10 mouse cellular contexts compared by ENCODE assay signal in the genomic region with DNA sequence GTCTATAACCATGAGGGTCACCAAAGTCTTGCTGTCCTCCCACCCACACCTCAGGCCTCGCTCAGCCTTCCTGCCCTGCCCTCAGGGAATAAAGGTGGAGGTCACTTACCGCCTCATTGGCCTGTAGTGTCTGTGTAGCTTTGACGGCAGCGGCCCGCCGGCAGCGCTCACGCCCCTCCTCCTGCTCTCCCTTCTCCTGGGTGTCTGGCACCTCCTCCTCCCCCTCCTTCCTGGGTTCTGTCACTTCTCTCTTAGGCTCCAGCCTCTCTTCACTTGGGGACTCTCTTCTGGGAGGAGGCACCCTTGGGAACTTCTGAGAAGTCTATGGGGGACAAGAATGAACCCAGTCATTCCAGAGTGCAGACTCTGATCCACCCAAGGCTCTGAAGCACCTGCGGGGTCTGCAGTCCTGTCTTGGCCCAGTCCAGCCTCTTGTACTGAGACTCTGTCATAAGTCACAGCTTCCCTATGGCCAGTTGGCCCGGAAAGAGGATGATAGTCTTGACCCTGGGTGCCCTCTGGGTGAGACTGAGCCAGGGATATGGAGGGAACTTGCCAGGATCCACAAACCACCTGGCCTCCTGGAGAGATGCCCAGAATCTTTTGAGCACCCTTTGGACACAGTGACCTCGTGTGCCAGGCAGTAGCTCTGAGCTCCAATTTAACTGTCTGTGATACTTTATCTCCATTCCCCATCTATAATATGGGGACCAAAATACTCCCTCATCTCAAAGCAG. TPM values are rescaled to one million over a fixed set of nuclear protein-coding genes. Genes with fewer than 3 reads are reported as not detected.
A peak's percentile ranks its signal among the peaks of the same experiment; 100 is the strongest.
DNase-seq lines count a peak whose midpoint lies in the region; ATAC-seq and TF ChIP-seq lines count a peak whose summit lies in the region.
"Had no signal": no experiment of that assay in that cellular context is flagged by ENCODE, and none has a peak within 500 bp of the region (broad histone marks: within the 10 kb centered on the region; RNA-seq: fewer than 3 reads in every experiment).

No protein-coding gene starts in this region.

- no peak for TF ChIP-seq CTCF in stomach, postnatal 0 days (IDR thresholded peaks at IDR 0.05; ENCODE audit: low read depth)

- H3K27ac ChIP-seq in stomach, postnatal 0 days (replicated peaks), result no peak overlapping the region
- H3K27ac ChIP-seq: neural tube, embryonic 13.5 days had no signal

- TF ChIP-seq EP300 in stomach, postnatal 0 days (optimal IDR thresholded peaks at IDR 0.05), result no peak

- H3K4me2 ChIP-seq in stomach, postnatal 0 days (replicated peaks; ENCODE audit: low read depth), result no peak overlapping the region
- H3K4me2 ChIP-seq: neural tube, embryonic 13.5 days had no signal

- no peaks in the 10 kb centered on the region for H3K9me3 ChIP-seq in stomach, postnatal 0 days (ENCODE audit: control insufficient read depth, low read length)
- H3K9me3 ChIP-seq: neural tube, embryonic 13.5 days had no signal

- DNase-seq in adrenal gland, postnatal 10 days, result peak; percentile 76
- no peak for DNase-seq in adrenal gland, adult 18-20 months (ENCODE audit: low spot score in 2 of 2)
- DNase-seq in adrenal gland, postnatal 25 days, result peak; percentile 43
- peak; percentile 79 for DNase-seq in gastrocnemius, postnatal 14 days
- DNase-seq in kidney, postnatal 14 days, result peak; percentile 86
- DNase-seq in left cerebral cortex, adult 9 months (ENCODE audit: low spot score in 2 of 2), result no peak
- no peak for DNase-seq in stomach, postnatal 0 days (ENCODE audit: low spot score)
- DNase-seq in spleen, adult 18-20 months, result no peak

- no peak overlapping the region for H3K4me3 ChIP-seq in stomach, postnatal 0 days (ENCODE audit: low read depth, low read length)
- H3K4me3 ChIP-seq: neural tube, embryonic 13.5 days had no signal

- no peak overlapping the region for H3K9ac ChIP-seq in stomach, postnatal 0 days (ENCODE audit: low read length)
- H3K9ac ChIP-seq: neural tube, embryonic 13.5 days had no signal

- no peaks in the 10 kb centered on the region for H3K27me3 ChIP-seq in stomach, postnatal 0 days (ENCODE audit: control insufficient read depth, insufficient read depth, low read length)
- H3K27me3 ChIP-seq: neural tube, embryonic 13.5 days had no signal

- WGBS in stomach, postnatal 0 days, result 69% methylated on average over 11 of the region's 11 CpGs

- peaks cover 38% of the 10 kb centered on the region for H3K36me3 ChIP-seq in stomach, postnatal 0 days (ENCODE audit: control insufficient read depth, insufficient read depth, low read length)

- ATAC-seq in stomach, postnatal 0 days (ENCODE audit: low FRiP score, low TSS enrichment), result no peak
- ATAC-seq: forebrain, embryonic 16.5 days had no signal

- intact Hi-C loops in gastrocnemius, postnatal 14 days (cut with DNase I; ENCODE audit: low total_unique reads), result no loop called here

- no peaks in the 10 kb centered on the region; the same call in 1 of the 2 replicates for H3K4me1 ChIP-seq in stomach, postnatal 0 days (replicated peaks; ENCODE audit: control insufficient read depth, insufficient read depth)

RNA-seq across cellular contexts. Expression of gene Pnma1, which starts 6.7 kb away (rescaled TPM):
- total RNA-seq in adrenal gland, postnatal 10 days (2021), result under 1 TPM; 0.30 to 0.61 TPM
- under 1 TPM; 0.26 to 0.36 TPM for total RNA-seq in adrenal gland, adult 18-20 months (2021)
- total RNA-seq in adrenal gland, postnatal 25 days (2021), result 0.64 TPM in 1 of 2 replicates, not detected in the other
- total RNA-seq in gastrocnemius, postnatal 14 days (2021), result under 1 TPM; 0.23 to 0.24 TPM
- 0.48 and 0.49 TPM in 2 replicates for polyA plus RNA-seq in stomach, postnatal 0 days (2015; fragmentation: Nextera tagmentation; extraction: Ambion mirVana)

RNA-seq across cellular contexts. Expression of gene Dnal1, which starts 40.8 kb away (rescaled TPM):
- total RNA-seq in adrenal gland, postnatal 10 days (2021), result 10 to 100 TPM; 13.1 to 13.2 TPM
- total RNA-seq in adrenal gland, adult 18-20 months (2021), result 10 to 100 TPM; 15.5 to 16.8 TPM
- 11.9 and 20.7 TPM in 2 replicates for total RNA-seq in adrenal gland, postnatal 25 days (2021)
- total RNA-seq in gastrocnemius, postnatal 14 days (2021), result 1 to 10 TPM; 7.0 to 7.3 TPM
- polyA plus RNA-seq in stomach, postnatal 0 days (2015; fragmentation: Nextera tagmentation; extraction: Ambion mirVana), result 1.2 and 1.7 TPM in 2 replicates

RNA-seq across cellular contexts. Expression of gene Acot6, which starts 54.5 kb away (rescaled TPM):
- 1 to 10 TPM; 4.8 to 5.3 TPM for total RNA-seq in adrenal gland, postnatal 10 days (2021)
- 1 to 10 TPM; 3.4 to 5.4 TPM for total RNA-seq in adrenal gland, adult 18-20 months (2021)
- total RNA-seq in adrenal gland, postnatal 25 days (2021), result 4.9 and 5.0 TPM in 2 replicates
- total RNA-seq in gastrocnemius, postnatal 14 days (2021), result 1 to 10 TPM; 2.4 to 2.6 TPM
- polyA plus RNA-seq in stomach, postnatal 0 days (2015; fragmentation: Nextera tagmentation; extraction: Ambion mirVana), result 1.3 TPM in 2 replicates

Comparison
In these comparisons a context has a peak if more than half of its experiments do, and no peak if none do; other contexts are left out.
1. DNase-seq: peak in adrenal gland, postnatal 10 days (single experiment), adrenal gland, postnatal 25 days (single experiment), gastrocnemius, postnatal 14 days (single experiment) and kidney, postnatal 14 days (single experiment); none in adrenal gland, adult 18-20 months (0 of 2), left cerebral cortex, adult 9 months (0 of 2), stomach, postnatal 0 days (single experiment) and spleen, adult 18-20 months (0 of 2).